Mouse (Mus musculus) limb, embryonic 14.5 days (tissue): ENCODE results near the gene Rabepk. TPM values are rescaled to one million over a fixed set of nuclear protein-coding genes. Genes with fewer than 3 reads are reported as not detected.
"Not testable (repeated sequence)": the region's sequence is repeated elsewhere in the genome, so short reads cannot be mapped to it uniquely, and the experiment has no call there.

Source experiments
- ATAC-seq: fragments of 200-750 bp; cut with Nextera tagmentation; 2 replicates; pipeline ENCODE4 v1.8.0; 2017; ENCODE audit warnings: low read depth, moderate number of reproducible peaks, moderate TSS enrichment; ENCODE audit not compliant: low FRiP score
- DNase-seq: peaks from one replicate; pipeline ENCODE4 v3.0.0-alpha.2; 2015; ENCODE audit warnings: low spot score
- H3K27ac ChIP-seq: fragments of 300-500 bp; sonication (generic); replicated peaks from 2 replicates; pipeline ENCODE4 v1.5.1; 2014; ENCODE audit warnings: low read depth, mild to moderate bottlenecking, low read length, moderate library complexity, mixed read lengths
- H3K27me3 ChIP-seq: fragments of 300-500 bp; sonication (generic); 2 replicates; pipeline ENCODE4 v1.6.1; 2014; ENCODE audit warnings: low read length, mixed read lengths; ENCODE audit not compliant: control insufficient read depth, insufficient read depth
- H3K36me3 ChIP-seq: fragments of 300-500 bp; sonication (generic); 2 replicates; pipeline ENCODE4 v1.6.1; 2014; ENCODE audit warnings: mild to moderate bottlenecking, low read length, moderate library complexity, mixed read lengths; ENCODE audit not compliant: control insufficient read depth, insufficient read depth
- H3K4me1 ChIP-seq: fragments of 300-500 bp; sonication (generic); 2 replicates; pipeline ENCODE4 v1.6.1; 2014; ENCODE audit warnings: antibody characterized with exemption, low read length, mixed read lengths; ENCODE audit not compliant: control insufficient read depth, insufficient read depth
- H3K4me2 ChIP-seq: fragments of 300-500 bp; sonication (generic); replicated peaks from 2 replicates; pipeline ENCODE4 v1.6.1; 2014; ENCODE audit warnings: low read depth, mild to moderate bottlenecking, low read length, moderate library complexity; ENCODE audit not compliant: severe bottlenecking
- H3K4me3 ChIP-seq: fragments of 300-500 bp; sonication (generic); replicated peaks from 2 replicates; pipeline ENCODE4 v1.5.1; 2014; ENCODE audit warnings: low read length
- H3K9ac ChIP-seq: fragments of 300-500 bp; sonication (generic); 2 replicates; pipeline ENCODE4 v1.6.1; 2014; ENCODE audit warnings: mild to moderate bottlenecking, low read depth, low read length, moderate library complexity; ENCODE audit not compliant: severe bottlenecking
- H3K9me3 ChIP-seq: fragments of 300-500 bp; sonication (generic); 2 replicates; pipeline ENCODE4 v1.6.1; 2016; ENCODE audit warnings: low read length; ENCODE audit not compliant: control insufficient read depth
- POLR2A ChIP-seq: fragments of 200-500 bp; IDR thresholded peaks from 2 replicates; pipeline ENCODE4 v1.8.0; 2012; ENCODE audit warnings: inconsistent platforms, mild to moderate bottlenecking, moderate library complexity, borderline replicate concordance; ENCODE audit not compliant: insufficient read depth, insufficient read length; ENCODE audit errors: extremely low read depth
- WGBS: fragments of 180-500 bp; shearing (Covaris S2); extraction: QIAGEN DNeasy Blood & Tissue Kit; methylation state at CpG from one replicate; pipeline ENCODE4 v1.1.7; 2014; 5-methylcytosine and 5-hydroxymethylcytosine counted together
- polyA plus RNA-seq, 2 experiments: library from polyadenylated mRNA; depleted of rRNA in 1 of 2; stranded (reverse) in 1 of 2; unstranded in 1 of 2; fragments of >200 nt; fragmentation: Nextera tagmentation in 1 of 2; extraction: Ambion mirVana in 1 of 2; gene quantifications; 2 replicates each; pipeline versions ENCODE4 v1.2.1 to v1.2.3; 2012 to 2014

Gene Rabepk
- polyA plus RNA-seq, 2 experiments: 30.1 to 42.8 TPM

DNA sequence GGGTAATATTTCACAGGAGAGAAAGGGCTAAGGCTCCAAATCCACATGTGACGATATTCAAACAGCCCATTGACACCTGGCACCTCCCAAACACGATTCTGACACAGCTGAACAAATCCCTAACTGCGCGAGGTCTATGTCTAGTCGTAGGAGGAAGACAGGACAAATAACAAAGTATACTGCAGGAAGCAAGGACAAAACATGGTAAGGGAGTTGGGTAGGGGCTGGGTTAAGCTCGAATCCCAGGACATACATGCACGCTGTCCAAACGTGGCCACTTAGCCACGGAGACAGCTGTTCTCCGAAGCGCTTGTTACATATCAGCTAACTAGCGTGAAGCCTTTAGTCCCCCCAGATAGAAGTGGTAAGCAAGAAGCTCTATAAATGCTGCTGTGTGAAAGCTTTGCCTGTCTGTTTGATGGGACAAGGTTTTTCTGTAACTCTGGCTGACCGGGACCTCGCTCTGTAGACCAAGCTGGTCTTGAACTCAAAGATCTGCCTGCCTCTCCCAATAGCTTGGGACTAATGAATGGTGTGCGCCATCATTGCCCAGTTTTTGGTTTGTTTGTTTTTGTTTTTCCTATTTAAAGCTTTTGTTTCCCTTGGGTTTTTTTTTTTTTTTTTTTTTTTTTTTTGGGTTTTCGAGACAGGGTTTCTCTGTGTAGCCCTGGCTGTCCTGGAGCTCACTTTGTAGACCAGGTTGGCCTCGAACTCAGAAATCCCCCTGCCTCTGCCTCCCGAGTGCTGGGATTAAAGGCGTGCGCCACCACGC, 26.9 kb upstream of the Rabepk start:
- Histone ChIP-seq H3K4me1 (peaks cover 9% of the 10 kb centered on the region), H3K4me3 (peak overlapping the region; percentile 88), H3K27ac (peak overlapping the region; percentile 70; the same call in 1 of the 2 replicates), H3K9me3 (no peaks in the 10 kb centered on the region; the same call in 1 of the 2 replicates), H3K36me3 (peaks cover 10% of the 10 kb centered on the region), H3K4me2 (peak overlapping the region; percentile 64), H3K9ac (peak overlapping the region; percentile 97), H3K27me3 (no peaks in the 10 kb centered on the region)
- TF ChIP-seq POLR2A: no peak
- ATAC-seq (peak; percentile 16; the same call in 1 of the 2 replicates), DNase-seq (no peak)
- 39% methylated on average over 20 of the region's 21 CpGs for WGBS

DNA sequence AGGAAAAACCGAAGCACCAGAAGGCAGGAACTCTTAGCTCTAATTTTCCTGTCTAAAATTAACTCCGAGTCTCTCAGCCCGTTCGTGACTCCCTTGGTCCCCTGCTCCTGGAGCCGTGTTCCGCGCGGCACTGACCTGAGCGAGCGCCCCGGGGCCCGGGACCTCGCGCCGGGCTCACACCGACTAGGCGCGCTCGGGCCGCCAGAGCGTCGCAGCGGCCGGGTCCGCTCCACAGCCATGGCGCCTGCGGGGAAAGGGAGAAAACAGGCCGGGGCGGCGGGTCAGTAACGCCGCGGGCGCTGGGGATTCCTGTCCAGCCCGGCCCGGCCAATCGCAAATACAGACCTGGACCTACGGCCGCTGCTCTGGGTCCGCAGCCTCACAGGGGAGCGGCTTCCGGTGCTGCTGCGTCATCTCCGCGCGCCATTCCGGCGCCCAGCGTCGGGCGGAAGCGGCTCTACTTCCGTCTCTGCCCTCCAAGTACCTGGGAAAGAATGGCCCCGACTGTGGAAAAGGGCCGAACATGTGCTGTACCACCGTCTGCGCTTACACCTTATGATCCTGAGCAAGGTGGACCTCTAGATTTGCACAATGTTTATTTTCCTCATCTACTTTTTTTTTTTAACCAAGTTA, 26.2 kb upstream of the Rabepk start, which contains the start of gene Fbxw2:
Fbxw2 (minus strand) TSS at position 485 of the 633 bp plus-strand sequence.
- TF ChIP-seq POLR2A: peak; percentile 35; the same call in 1 of the 2 replicates
- Histone ChIP-seq H3K36me3 (peaks cover 15% of the 10 kb centered on the region), H3K4me1 (peaks cover 9% of the 10 kb centered on the region), H3K4me2 (peak within 1 kb of the TSS; percentile 64), H3K27ac (peak within 1 kb of the TSS; percentile 70; the same call in 1 of the 2 replicates), H3K4me3 (peak within 1 kb of the TSS; percentile 88), H3K9ac (peak within 1 kb of the TSS; percentile 97), H3K9me3 (no peaks in the 10 kb centered on the region; the same call in 1 of the 2 replicates), H3K27me3 (no peaks in the 10 kb centered on the region)
- DNase-seq (peak; percentile 93), ATAC-seq (peak; percentile 96)
- WGBS: under 1% methylated on average over 42 of the region's 57 CpGs

GRCm38 (mm10) chr2:34818492-34818891, 18.8 kb upstream of the Rabepk start:
- WGBS: 91% methylated on average over 2 of the region's 2 CpGs
- H3K36me3 ChIP-seq: peaks cover 58% of the 10 kb centered on the region

DNA sequence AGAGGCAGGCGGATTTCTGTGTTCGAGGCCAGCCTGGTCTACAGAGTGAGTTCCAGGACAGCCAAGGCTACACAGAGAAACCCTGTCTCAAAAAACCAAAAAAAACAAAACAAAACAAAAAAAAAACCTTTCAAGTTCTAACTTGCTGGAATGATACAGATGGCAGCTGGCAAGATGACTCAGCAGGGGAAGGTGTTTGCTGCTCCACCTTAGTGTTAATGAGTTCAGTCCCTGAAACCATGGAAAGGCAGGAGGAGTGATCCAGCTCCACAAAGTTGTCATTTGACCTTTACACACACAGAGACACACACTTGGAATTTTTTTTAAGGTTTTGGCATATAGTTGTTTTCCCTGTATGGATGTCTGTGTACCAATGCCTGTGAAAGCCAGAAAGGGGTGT, 16.2 kb upstream of the Rabepk start:
- not testable (repeated sequence) for H3K27ac ChIP-seq

More at GRCm38 (mm10) chr2:34818492-34818891, 18.8 kb upstream of the Rabepk start:
- DNase-seq (no peak), ATAC-seq (no peak)
- H3K4me2 ChIP-seq: no peak overlapping the region
- H3K9me3 ChIP-seq: no peaks in the 10 kb centered on the region
- no peaks in the 10 kb centered on the region for H3K27me3 ChIP-seq
- H3K9ac ChIP-seq: no peak overlapping the region
- H3K27ac ChIP-seq: no peak overlapping the region
- no peaks in the 10 kb centered on the region for H3K4me1 ChIP-seq
- TF ChIP-seq POLR2A: no peak
- no peak overlapping the region for H3K4me3 ChIP-seq

DNA sequence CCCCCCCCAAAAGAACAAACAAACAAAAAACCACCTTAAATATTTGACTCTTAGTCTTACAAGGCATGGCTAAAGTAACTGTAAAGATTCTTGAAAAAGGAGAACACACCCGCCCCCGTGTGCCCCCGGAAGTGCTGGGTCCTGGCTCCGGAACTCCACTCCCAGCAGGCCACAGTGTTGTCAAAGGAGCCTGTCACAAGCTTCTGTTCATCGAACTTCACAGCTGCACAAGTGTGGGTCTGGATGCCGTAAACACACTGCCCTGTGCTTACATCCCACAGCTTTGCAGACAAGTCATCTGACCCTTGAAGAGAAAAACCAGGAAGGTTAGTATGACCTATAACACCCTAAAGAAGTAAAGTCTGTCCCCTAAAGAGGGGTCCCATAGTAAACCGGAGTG, 13.0 kb upstream of the Rabepk start:
- Histone ChIP-seq H3K27ac (no peak overlapping the region), H3K4me3 (no peak overlapping the region), H3K4me2 (no peak overlapping the region), H3K36me3 (peaks cover 73% of the 10 kb centered on the region), H3K4me1 (no peaks in the 10 kb centered on the region), H3K9me3 (no peaks in the 10 kb centered on the region), H3K27me3 (no peaks in the 10 kb centered on the region), H3K9ac (no peak overlapping the region)
- WGBS: 85% methylated on average over 7 of the region's 7 CpGs
- TF ChIP-seq POLR2A: no peak
- DNase-seq: no peak
- no peak for ATAC-seq

More for the DNA sequence above, 16.2 kb upstream of the Rabepk start:
- not testable (repeated sequence) for H3K4me2 ChIP-seq, H3K9ac ChIP-seq, ATAC-seq, H3K4me3 ChIP-seq, H3K27me3 ChIP-seq, H3K9me3 ChIP-seq, H3K4me1 ChIP-seq, DNase-seq
- WGBS: 100% methylated on average over 2 of the region's 2 CpGs
- peaks cover 67% of the 10 kb centered on the region for H3K36me3 ChIP-seq
